Mouse (Mus musculus): ENCODE measurements at regions not wholly inside any gene's neighbourhood (a gene's known extent, or its start where the extent isn't known, plus 50 kb on each side); places are given as distances from the start of the nearest gene placed in this dataset.

DNA sequence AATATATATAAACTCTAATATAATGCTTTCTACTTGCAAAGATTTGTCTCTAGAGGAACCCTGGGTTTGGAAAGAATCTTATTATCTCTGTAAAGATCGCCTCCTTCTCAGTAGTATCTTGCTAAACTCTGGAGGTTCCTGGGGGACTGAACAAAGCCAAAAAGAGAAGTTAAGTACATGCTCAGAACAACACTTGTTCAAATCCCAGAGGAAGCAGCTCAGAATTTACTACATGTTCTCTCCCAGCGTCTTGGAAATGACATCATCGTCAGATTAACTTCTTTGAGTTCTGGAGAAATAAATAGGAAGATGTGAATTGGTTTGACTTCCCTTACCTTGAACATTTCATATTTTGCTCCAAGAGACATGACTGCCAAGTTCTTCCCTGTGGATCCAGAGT is 77.7 kb upstream of the Thbs1 start:
- TF ChIP-seq CTCF (IDR thresholded peaks at IDR 0.05; ENCODE audit: control insufficient read depth, insufficient read depth, insufficient read length) (no peak), USF1 (IDR thresholded peaks at IDR 0.05; ENCODE audit: low read depth) (no peak), MAX (IDR thresholded peaks at IDR 0.05) (no peak), MYOD1 (IDR thresholded peaks at IDR 0.05; ENCODE audit: control insufficient read depth, insufficient read length, low read depth) (no peak), CEBPB (IDR thresholded peaks at IDR 0.05; ENCODE audit: low read depth) (no peak), FOSL1 (IDR thresholded peaks at IDR 0.05; ENCODE audit: insufficient read depth, low read length, poor library complexity, severe bottlenecking) (no peak)

All from C2C12 (cell line).